Mouse (Mus musculus) right cerebral cortex, postnatal 14 days (tissue): ENCODE results near the gene Tulp2.
"Not testable (repeated sequence)": the region's sequence is repeated elsewhere in the genome, so short reads cannot be mapped to it uniquely, and the experiment has no call there.

Experiments
- DNase-seq: peaks from one replicate; pipeline ENCODE4 v3.0.0; 2022

Tulp2 gene

GRCm38 (mm10) chr7:45460377-45460776 is 21.3 kb upstream of the Tulp2 start:
- no peak for DNase-seq

DNA sequence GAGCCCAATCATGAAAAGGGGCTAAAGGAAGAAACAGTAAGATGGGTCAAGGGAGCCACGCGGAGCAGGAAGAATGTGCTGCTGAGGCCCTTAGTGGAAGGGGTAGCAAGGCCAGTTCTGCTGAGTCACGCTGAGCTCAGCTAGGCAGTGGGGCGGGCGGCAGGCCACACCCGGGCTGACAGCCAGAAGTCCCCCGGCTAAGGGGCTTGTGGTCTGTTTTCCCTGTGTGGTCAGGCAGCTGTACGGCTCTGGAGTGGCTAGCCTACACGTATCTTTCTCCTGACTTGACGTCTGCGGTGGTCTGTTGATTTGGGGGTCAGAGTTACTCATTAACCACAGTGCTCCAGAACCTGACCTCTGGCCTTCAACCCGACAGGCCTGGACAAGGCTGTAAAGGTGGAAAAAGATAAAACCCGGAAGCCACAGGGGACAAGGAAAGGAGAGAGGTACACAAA is 20.8 kb upstream of the Tulp2 start:
- peak; percentile 57 for DNase-seq

DNA sequence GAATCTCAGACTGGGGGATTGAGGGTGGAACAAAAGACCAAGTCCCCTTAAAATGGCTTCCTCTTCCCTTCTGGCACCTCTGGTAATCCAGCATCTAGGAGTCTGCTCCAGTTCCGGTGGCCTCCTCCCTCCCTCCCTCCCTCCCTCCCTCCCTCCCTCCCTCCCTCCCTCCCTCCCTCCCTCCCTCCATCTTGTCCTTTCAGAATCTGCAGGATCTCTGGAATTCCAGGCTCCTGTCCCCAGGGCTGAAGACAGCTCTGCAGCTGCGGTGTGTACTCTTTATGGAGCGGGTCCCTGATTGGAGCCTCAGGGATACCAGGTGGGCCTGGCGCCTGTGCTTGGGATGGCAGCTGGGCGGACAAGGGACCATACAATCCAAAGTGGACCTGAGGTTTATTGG is 20.4 kb upstream of the Tulp2 start:
- no peak for DNase-seq

GRCm38 (mm10) chr7:45461781-45462180 is 19.9 kb upstream of the Tulp2 start:
- DNase-seq = no peak

DNA sequence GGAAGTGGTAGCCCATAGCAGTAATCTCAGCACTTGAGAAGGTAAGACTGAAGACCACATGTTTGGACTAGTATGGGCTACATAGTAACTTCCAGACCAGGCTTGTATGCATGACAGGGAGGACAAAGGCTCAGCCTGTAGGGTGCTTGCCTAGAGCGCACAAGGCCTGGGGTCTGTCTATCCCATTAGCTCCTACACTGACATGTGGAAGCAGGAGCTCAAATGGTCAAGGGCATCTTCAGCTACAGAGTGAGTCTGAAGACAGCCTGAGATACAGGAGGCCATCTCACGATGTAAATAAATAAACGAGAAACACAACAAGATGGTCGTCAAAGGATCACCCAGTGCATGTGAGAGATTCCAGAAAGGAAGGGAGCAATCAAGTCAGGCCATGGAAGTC is 19.4 kb upstream of the Tulp2 start:
- DNase-seq = no peak

DNA sequence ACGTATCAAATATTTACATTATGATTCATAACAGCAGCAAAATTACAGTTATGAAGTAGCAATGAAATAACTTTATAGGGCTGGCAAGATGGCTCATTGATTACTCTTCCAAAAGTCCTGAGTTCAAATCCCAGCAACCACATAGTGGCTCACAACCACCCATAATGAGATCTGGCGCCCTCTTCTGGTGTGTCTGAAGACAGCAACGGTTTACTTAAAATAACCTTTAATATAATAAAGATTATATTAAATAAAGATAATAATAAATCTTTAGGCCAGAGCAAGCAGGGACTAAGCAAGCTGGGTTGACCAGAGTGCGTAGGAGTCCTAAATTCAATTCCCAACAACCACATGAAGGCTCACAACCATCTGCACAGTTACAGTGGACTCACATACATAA is 18.8 kb upstream of the Tulp2 start:
- DNase-seq = not testable (repeated sequence)

DNA sequence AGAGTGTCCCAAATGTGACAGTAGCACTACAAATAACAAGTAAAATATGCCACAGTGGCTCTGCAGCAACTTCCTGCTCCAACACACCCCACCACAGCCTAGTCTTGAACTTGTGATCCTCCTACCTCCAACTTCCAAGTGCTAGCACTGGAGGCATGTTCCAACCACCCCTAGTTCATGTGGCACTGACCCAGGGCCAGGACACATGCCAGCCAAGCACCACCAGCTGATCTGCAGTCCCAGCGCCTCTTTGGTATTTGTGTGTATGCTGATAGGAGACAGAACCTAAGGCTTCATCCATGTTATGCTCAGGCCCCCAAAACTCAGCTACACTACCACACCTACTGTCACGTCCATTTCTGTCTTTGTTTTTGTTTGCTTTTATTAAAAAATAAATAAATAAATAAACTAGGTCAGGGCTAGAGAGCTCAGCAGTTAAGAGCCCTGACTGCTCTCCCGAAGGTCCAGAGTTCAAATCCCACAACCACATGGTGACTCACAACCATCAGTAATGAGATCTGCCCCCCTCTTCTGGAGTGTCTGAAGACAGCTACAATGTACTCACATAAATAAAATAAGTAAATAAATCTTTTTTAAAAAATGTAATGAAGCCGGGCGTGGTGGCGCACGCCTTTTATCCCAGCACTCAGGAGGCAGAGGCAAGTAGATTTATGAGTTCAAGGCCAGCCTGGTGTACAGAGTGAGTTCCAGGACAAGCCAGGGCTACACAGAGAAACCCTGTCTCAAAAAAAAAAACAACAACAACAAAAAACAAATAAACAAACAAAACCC is 17.5 kb upstream of the Tulp2 start:
- DNase-seq = no peak

DNA sequence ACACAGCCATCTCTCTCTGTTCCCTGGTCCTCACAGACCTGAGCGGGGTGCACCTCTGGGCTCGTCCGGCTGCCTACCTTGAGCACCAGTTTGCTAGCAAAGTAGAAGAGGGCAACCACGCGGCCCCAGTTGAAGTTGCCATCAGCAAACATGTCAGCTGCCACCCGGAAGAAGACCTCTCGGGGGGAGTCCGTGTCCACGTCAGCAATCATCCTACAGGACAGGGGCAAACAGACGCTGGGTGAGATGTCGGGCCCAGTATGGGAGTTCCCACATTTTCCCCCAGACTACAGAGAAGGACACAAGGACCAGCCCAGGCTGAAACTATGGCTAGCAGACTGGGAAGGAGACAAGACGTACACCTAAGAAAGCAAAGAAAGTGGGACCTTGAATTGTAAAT is 16.6 kb upstream of the Tulp2 start:
- DNase-seq = no peak

DNA sequence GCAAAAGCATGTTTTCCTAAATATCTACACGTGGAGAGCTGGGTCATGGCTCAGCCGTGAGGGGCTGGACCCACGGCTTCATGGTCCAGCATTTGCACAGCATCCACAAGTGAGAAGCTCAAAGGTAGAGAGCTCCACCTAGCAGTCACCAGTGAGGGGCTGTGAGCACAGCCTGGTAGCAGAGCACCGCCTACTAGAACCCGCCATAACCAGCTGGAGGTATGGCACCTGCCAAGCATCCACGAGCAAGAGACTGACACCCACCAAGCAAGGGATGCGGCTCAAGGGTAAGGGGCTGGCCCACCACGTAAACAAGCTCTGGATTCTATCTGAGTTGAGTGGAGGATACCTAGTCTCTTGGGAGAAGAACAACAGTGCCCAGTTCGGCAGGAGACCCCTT is 16.1 kb upstream of the Tulp2 start:
- DNase-seq = no peak

- DNase-seq = peak; percentile 97
These were observed 15.2 kb upstream of the Tulp2 start, which contains the start of gene Bax for GRCm38 (mm10) chr7:45466283-45467089. Bax (minus strand) TSS chr7:45466898.

DNA sequence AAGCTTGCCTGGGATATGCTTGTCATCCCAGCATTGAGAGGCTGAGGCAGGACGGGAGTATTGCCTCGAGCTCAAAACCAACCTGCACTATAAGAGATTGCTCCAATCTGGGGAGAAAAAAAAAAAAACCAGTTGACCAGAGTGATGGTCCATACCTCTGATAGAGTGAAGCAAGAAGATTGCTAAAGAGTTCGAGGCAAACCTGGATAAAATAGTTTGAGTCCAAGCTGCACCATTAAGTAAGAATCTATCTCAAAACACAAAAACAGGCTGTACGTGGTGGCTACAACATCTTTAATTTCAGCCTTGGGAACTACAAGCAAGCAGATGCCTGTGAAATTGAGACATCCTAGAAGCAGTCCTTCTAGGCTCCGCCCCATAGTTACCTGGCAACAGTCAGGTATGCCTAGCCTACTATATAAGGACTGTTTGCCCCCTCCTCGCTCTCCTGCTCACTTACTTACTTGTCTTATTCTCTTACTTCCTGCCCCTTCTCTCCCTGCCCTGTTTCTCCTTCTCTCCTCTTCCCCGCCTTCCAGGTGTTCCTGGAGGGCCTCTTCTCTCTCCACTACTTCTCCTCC is 14.5 kb upstream of the Tulp2 start:
- DNase-seq = no peak

- peak; percentile 85 for DNase-seq
These were observed 10.8 kb upstream of the Tulp2 start for GRCm38 (mm10) chr7:45470869-45471268.

DNA sequence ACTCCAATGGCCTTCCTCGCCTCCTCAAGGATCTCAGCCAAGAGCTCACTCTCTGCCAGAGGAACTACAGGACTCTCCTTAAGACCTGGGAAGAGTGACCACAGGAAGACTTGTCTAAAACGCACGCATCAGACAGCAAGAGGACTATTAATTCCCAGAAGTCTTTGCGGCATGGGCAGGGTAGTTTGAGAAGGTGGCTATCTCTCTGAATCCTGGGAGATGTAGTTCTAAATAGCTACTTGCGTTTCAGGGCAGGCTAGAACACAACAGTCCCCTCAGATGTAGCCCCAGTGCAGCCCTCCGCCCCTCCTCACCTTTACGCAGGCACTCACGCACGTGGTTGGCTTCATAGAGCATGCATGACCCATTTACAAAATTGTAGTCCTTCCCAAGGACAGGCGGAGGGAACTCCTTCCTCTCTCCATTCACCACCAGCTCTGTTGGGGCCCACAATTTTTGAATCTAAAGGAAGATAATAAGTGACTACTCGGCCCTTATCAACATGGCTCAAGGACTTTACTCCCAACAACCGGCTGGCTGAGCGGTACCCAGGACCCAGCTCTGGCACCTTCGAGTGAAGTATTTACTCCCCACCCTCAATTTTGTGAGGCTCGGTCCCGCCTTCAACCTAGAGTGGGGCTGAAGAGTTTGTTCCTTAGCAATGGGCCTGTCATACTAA is 6.2 kb upstream of the Tulp2 start:
- no peak for DNase-seq

- no peak for DNase-seq
These were observed 5.2 kb upstream of the Tulp2 start for GRCm38 (mm10) chr7:45476453-45476852.

DNA sequence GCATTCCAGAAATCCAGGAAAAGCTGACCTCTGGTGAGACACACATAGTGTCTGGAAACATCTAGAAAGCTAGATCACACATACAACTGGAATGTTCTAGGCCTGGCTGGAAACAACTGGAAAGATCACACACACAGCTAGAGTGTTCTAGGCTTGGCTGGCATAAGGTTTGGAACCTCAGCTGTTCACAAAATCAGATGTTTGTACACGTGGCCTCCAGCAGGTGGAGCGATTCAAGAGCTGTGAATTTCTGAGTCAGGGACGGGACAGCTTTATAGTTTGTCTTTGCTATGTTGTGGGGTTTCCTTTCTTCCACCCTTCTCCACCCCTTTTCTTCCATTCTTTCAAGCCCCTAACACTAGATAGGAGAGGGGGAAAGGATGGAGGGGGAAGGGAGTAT is 4.7 kb upstream of the Tulp2 start:
- peak; percentile 58 for DNase-seq

- no peak for DNase-seq
These were observed 2.9 kb upstream of the Tulp2 start for GRCm38 (mm10) chr7:45478774-45479173.

DNA sequence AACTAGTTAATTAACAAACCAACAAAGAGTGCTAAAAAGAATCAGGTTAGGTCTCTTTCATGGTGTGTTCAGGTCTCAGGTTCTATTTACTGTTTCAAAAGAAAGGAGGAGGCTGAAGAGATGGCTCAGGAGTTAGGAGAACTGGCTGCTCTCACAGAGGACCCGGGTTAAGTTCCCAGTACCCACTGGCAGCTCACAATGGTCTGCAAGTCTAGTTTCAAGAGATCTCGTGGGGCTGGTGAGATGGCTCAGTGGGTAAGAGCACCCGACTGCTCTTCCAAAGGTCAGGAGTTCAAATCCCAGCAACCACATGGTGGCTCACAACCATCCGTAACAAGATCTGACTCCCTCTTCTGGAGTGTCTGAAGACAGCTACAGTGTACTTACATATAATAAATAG is 1.4 kb upstream of the Tulp2 start:
- not testable (repeated sequence) for DNase-seq

GRCm38 (mm10) chr7:45482166-45482565 is 489 bp downstream of the Tulp2 start:
- DNase-seq = no peak

DNA sequence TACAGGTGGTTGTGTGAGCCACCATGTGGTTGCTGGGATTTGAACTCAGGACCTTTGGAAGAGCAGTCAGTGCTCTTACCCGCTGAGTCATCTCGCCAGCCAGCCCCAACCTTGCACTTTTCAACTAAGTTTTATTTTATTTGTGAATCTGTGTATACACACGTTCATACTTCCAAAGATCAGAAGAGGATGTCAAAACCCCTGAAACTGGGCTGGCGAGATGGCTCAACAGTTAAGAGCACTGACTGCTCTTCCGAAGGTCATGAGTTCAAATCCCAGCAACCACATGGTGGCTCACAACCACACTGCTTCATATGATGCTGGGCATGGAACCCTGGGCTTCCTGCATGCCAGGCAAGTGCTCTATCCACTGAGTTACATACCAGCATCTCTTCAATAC is 3.3 kb downstream of the Tulp2 start:
- DNase-seq = not testable (repeated sequence)

GRCm38 (mm10) chr7:45486158-45486557 is 4.5 kb downstream of the Tulp2 start:
- no peak for DNase-seq

- no peak for DNase-seq
These were observed 5.2 kb downstream of the Tulp2 start, which contains the start of gene Gm45808 for GRCm38 (mm10) chr7:45486761-45487415. Gm45808 (minus strand) TSS chr7:45486811.

DNA sequence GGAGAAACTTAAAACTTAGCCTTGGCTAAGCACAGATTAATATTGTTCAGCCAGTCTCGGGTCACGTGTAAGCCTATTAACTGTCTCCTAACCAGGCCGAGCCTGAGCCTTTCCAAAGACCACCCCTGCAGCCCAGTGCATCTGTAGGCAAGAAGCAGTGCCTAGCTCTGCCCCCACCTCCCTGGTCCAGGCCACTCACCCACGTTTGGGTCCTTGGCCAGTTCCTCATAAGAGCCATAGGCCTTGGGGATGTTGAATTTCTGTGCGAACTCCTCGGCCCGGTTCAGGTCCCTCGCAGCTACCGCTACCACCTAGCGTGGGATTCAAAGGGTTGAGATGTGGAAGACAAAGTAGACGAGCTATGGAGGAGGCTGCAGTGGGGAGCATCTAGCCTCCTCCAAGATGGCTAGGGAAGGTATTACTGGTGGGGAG is 6.2 kb downstream of the Tulp2 start:
- DNase-seq = no peak
